Mouse (Mus musculus) neutrophil, adult 5-6 weeks (primary cell): Measurements from ENCODE around the gene Eif4g2. TPM values are rescaled to one million over a fixed set of nuclear protein-coding genes. Genes with fewer than 3 reads are reported as not detected.

ENCODE experiments used
- total RNA-seq: library from RNA; stranded (forward); fragments of 200-1000 nt; gene quantifications from 2 replicates; pipeline ENCODE4 v1.2.3, GENCODE M21; 2017

The Eif4g2 gene
- total RNA-seq, 1 experiment from 2014 or later: 857 TPM

Other genes with a start within 250 kb of the Eif4g2 start
- gene Rnf141, start 238.6 kb downstream of the Eif4g2 start, total RNA-seq: 70.6 and 74.5 TPM in 2 replicates
- gene Lyve1, start 219.8 kb downstream of the Eif4g2 start, total RNA-seq: not detected in 2 replicates
- 2.1 and 3.5 TPM in 2 replicates for gene Mrvi1, start 100.6 kb downstream of the Eif4g2 start, total RNA-seq
- gene Ctr9, start 54.1 kb downstream of the Eif4g2 start, total RNA-seq: 47.8 and 57.1 TPM in 2 replicates